Mouse (Mus musculus): Measurements from ENCODE around the gene Togaram1.

The Togaram1 gene

DNA sequence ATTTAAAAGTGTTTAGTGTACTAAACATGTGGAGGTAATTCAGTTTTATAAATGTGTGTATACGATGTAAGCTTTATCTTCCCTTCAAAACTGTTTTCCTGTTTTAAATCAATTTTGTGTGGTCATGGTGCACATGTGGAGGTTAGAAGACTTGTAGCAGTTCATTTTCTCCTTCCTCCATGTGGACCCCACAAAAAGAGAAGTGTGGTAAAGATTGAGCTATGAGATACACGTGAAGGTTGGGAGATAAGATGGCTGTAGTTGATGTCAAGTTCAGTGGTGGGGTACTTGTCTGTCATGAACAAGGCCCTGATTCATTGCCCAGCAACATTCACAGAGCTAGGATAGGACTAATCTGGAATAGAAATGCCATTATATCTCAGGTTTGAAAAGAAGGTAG, 92.6 kb downstream of the Togaram1 start:
- no peak for DNase-seq

DNA sequence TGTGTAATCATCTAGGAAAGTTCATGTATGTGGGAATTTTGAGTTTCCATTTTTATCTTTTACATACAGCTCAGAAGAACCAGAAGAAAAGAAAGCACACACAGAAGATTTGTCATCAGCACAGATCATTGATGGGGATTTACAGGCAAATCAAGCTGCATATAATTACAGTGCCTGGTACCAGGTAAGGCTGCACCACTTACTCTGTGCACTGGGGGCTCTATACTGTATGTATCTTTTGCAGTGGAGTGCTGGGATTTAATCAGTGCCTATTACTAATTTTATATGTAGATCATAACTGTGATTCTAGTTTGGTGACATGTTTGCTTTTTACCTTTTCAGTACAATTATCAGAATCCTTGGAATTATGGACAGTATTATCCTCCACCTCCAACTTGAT, 95.5 kb downstream of the Togaram1 start:
- DNase-seq = no peak

DNA sequence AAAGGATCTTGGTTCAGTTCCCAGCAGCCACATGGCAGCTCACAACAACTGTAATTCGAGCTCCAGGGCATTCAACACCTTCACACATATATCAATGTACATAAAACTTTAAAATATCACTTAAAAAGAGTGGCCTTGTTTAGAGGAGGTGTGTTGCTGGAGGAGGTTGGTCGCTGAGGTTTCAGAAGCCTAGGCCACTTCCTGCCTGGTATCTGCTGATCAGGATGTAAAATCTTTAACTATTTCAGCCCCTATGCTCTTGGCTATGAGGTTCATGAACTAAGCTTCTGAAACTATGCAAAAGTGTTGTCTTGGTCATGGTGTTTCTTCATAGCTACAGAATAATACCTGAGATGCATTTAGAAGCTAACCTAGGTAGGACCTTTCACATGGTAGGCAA, 99.6 kb downstream of the Togaram1 start:
- DNase-seq = no peak

- DNase-seq = no peak
Measured at GRCm38 (mm10) chr12:65066234-65066633, 100.6 kb downstream of the Togaram1 start.

DNA sequence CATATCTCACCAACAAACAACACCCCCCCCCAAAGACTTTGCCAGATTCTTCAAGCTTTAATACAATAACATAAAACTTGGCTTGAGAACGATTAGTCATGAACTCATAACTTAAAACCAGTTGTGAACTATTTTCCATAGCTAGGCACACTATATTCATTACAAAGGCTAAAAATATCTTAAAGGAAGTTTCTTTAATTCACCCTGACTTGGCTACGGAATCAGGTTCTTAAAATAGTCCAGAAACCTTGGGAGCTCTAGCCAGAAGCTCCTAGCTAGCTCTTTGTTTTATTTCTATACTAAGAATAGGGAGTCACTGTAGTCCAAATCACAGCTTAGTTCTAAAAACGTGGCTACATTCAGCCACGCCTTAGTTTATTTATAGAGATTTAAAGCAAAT, 102.8 kb downstream of the Togaram1 start:
- no peak for DNase-seq

All from kidney, postnatal 4 days (tissue).